Mouse (Mus musculus): ENCODE results near the gene 2510039O18Rik.

The 2510039O18Rik gene

DNA sequence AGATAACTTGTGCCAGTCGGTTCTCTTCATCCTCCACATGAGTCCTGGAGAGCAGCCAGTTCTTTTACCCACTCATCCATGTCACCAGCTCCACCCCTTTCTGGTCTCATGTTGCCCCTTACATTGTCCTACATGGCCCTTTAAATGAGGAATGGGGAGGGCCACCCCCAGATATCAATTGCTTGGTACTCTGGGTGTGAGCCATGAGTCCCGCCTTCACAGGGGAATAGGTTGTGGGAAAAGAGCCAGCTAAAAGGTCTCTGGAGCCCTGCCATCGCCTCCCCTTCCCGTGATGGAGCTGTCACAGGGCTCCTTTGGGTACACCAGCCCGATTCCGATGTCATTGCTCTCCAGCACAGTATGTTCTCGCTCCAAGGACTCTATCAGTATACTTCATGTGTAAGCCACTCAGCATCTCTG is 38.8 kb downstream of the 2510039O18Rik start:
- ATAC-seq (ENCODE audit: insufficient number of reproducible peaks, low FRiP score, low TSS enrichment), result no peak

GRCm38 (mm10) chr4:147985205-147986132 is 44.8 kb downstream of the 2510039O18Rik start, which contains the start of gene Nppb:
Nppb (plus strand) TSS chr4:147985788.
- no peak for ATAC-seq (ENCODE audit: insufficient number of reproducible peaks, low FRiP score, low TSS enrichment)

DNA sequence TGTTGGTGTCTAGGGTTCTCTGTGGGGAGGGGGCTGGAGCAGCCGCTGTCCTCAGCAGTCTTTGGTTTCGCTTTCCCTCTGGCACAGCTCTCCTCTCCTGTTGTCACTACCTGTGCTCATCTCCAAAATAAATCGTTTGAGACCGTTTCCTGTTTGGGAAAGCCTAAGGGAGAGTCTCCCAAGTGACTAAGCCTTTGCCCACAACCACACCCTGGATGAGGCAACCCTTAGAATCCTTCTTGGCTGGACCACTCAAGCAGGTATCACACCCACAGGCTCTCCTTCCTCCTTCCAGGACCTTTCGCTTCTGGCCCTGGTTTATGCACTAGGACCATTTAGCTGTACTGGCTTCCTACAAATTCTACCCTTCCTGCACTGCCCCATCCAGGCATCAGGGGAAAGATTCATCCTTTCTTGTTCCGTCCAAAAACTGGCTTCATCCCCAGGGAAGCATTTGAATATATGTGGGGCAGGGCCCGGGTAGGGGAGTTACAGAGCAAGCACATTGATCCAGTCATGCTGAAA is 52.9 kb downstream of the 2510039O18Rik start:
- no peak for ATAC-seq (ENCODE audit: insufficient number of reproducible peaks, low FRiP score, low TSS enrichment)

DNA sequence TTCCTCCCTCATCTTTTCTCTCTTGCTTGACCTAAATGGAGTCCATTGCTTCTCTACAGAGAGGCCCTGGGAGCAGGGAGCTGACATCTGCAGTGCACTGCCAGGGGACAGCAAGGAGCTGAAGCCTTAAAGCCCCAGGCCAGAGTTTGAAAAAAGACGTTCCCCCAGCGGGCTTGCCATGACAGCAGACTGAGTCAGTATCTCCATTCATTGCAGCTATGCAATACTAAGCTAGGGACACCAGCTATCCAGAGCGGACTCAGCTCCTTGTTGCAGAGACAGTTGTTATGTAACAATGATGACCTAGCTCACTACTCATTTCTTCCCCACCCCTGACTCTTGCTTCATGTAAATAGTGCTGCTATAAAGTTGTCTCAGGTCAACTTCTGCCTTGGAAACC is 54.6 kb downstream of the 2510039O18Rik start:
- ATAC-seq (ENCODE audit: insufficient number of reproducible peaks, low FRiP score, low TSS enrichment), result no peak

Measured in cerebellum, adult (tissue).